Mouse (Mus musculus): ENCODE data around the gene Lmf2.

Gene Lmf2

GRCm38 (mm10) chr15:89355241-89356187 is at the start of gene Lmf2, which contains the start of gene Ncaph2:
Lmf2 (minus strand) TSS chr15:89355659.
Ncaph2 (plus strand) TSS chr15:89355719.
- in situ Hi-C loops (cut with MboI, MseI): no loop called here

- in situ Hi-C loops (cut with MboI, MseI): no loop called here
Observed at GRCm38 (mm10) chr15:89404831-89405623, 49.6 kb upstream of the Lmf2 start.

- in situ Hi-C loops (cut with MboI, MseI): no loop called here
Observed at GRCm38 (mm10) chr15:89402471-89402870, 47.0 kb upstream of the Lmf2 start.

GRCm38 (mm10) chr15:89399716-89400115 is 44.3 kb upstream of the Lmf2 start:
- in situ Hi-C loops (cut with MboI, MseI): no loop called here

- in situ Hi-C loops (cut with MboI, MseI): no loop called here
Observed at GRCm38 (mm10) chr15:89398146-89398545, 42.7 kb upstream of the Lmf2 start.

GRCm38 (mm10) chr15:89396883-89397282 is 41.4 kb upstream of the Lmf2 start:
- in situ Hi-C loops (cut with MboI, MseI): no loop called here

- in situ Hi-C loops (cut with MboI, MseI): no loop called here
Observed at GRCm38 (mm10) chr15:89390081-89390480, 34.6 kb upstream of the Lmf2 start.

- in situ Hi-C loops (cut with MboI, MseI): no loop called here
Observed at GRCm38 (mm10) chr15:89387127-89387526, 31.7 kb upstream of the Lmf2 start.

- in situ Hi-C loops (cut with MboI, MseI): no loop called here
Observed at GRCm38 (mm10) chr15:89384617-89385016, 29.2 kb upstream of the Lmf2 start, which contains the start of gene Klhdc7b. Klhdc7b (plus strand) TSS chr15:89384917.

GRCm38 (mm10) chr15:89379429-89379828 is 24.0 kb upstream of the Lmf2 start:
- in situ Hi-C loops (cut with MboI, MseI): no loop called here

- in situ Hi-C loops (cut with MboI, MseI): no loop called here
Observed at GRCm38 (mm10) chr15:89378831-89379401, 23.5 kb upstream of the Lmf2 start, which contains the start of gene Odf3b. Odf3b (minus strand) TSS chr15:89379282.

GRCm38 (mm10) chr15:89377938-89378828 is 22.7 kb upstream of the Lmf2 start:
- in situ Hi-C loops (cut with MboI, MseI): no loop called here

- in situ Hi-C loops (cut with MboI, MseI): no loop called here
Observed at GRCm38 (mm10) chr15:89377362-89377761, 21.9 kb upstream of the Lmf2 start.

- in situ Hi-C loops (cut with MboI, MseI): no loop called here
Observed at GRCm38 (mm10) chr15:89376957-89377356, 21.5 kb upstream of the Lmf2 start, which contains the start of gene Tymp. Tymp (minus strand) TSS chr15:89377039.

- in situ Hi-C loops (cut with MboI, MseI): no loop called here
Observed at GRCm38 (mm10) chr15:89376040-89376439, 20.6 kb upstream of the Lmf2 start.

- in situ Hi-C loops (cut with MboI, MseI): no loop called here
Observed at GRCm38 (mm10) chr15:89374801-89375534, 19.5 kb upstream of the Lmf2 start.

- in situ Hi-C loops (cut with MboI, MseI): no loop called here
Observed at GRCm38 (mm10) chr15:89374340-89374739, 18.9 kb upstream of the Lmf2 start.

- in situ Hi-C loops (cut with MboI, MseI): no loop called here
Observed at GRCm38 (mm10) chr15:89373762-89374248, 18.3 kb upstream of the Lmf2 start, which contains the start of gene Sco2. Sco2 (minus strand) TSS chr15:89373846.

GRCm38 (mm10) chr15:89373027-89373761 is 17.7 kb upstream of the Lmf2 start:
- in situ Hi-C loops (cut with MboI, MseI): no loop called here

All from T-helper 17 cell (primary cell).